Mouse (Mus musculus): ENCODE data around the gene 1700001P01Rik. TPM values are rescaled to one million over a fixed set of nuclear protein-coding genes. Genes with fewer than 3 reads are reported as not detected.

1700001P01Rik gene
- polyA plus RNA-seq, 1 experiment, result not detected

- Histone ChIP-seq H3K36me3 (replicated peaks; ENCODE audit: low read length) (peaks cover 98% of the 10 kb centered on the region), H3K27me3 (replicated peaks) (no peaks in the 10 kb centered on the region), H3K4me3 (replicated peaks) (peak overlapping the region; percentile 23), H3K4me1 (peaks cover 97% of the 10 kb centered on the region), H3K9me3 (no peaks in the 10 kb centered on the region)
- TF ChIP-seq FLI1 (IDR thresholded peaks at IDR 0.05; ENCODE audit: low read length) (no peak), GATA1 (IDR thresholded peaks at IDR 0.05; ENCODE audit: borderline replicate concordance, low read length) (no peak)
These were observed 42.9 kb upstream of the 1700001P01Rik start for GRCm38 (mm10) chr11:97818571-97818970.

- no peak for TF ChIP-seq GATA1 (IDR thresholded peaks at IDR 0.05; ENCODE audit: borderline replicate concordance, low read length)
- no peak for TF ChIP-seq FLI1 (IDR thresholded peaks at IDR 0.05; ENCODE audit: low read length)
- Histone ChIP-seq H3K4me3 (replicated peaks) (peak overlapping the region; percentile 20), H3K4me1 (peaks cover 98% of the 10 kb centered on the region), H3K9me3 (no peaks in the 10 kb centered on the region), H3K27me3 (replicated peaks) (no peaks in the 10 kb centered on the region), H3K36me3 (replicated peaks; ENCODE audit: low read length) (peaks cover 99% of the 10 kb centered on the region)
These were observed 42.3 kb upstream of the 1700001P01Rik start for GRCm38 (mm10) chr11:97818003-97818402.

- Histone ChIP-seq H3K36me3 (replicated peaks; ENCODE audit: low read length) (peaks cover 99% of the 10 kb centered on the region), H3K4me1 (peaks cover 98% of the 10 kb centered on the region), H3K27me3 (replicated peaks) (no peaks in the 10 kb centered on the region), H3K9me3 (no peaks in the 10 kb centered on the region), H3K4me3 (replicated peaks) (no peak overlapping the region)
- TF ChIP-seq FLI1 (IDR thresholded peaks at IDR 0.05; ENCODE audit: low read length) (no peak), GATA1 (IDR thresholded peaks at IDR 0.05; ENCODE audit: borderline replicate concordance, low read length) (no peak)
These were observed 41.7 kb upstream of the 1700001P01Rik start for GRCm38 (mm10) chr11:97817379-97817778.

- Histone ChIP-seq H3K36me3 (replicated peaks; ENCODE audit: low read length) (peaks cover 99% of the 10 kb centered on the region), H3K4me1 (peaks cover 94% of the 10 kb centered on the region), H3K27me3 (replicated peaks) (no peaks in the 10 kb centered on the region), H3K4me3 (replicated peaks) (peak overlapping the region; percentile 56), H3K9me3 (no peaks in the 10 kb centered on the region)
- no peak for TF ChIP-seq GATA1 (IDR thresholded peaks at IDR 0.05; ENCODE audit: borderline replicate concordance, low read length)
- no peak for TF ChIP-seq FLI1 (IDR thresholded peaks at IDR 0.05; ENCODE audit: low read length)
These were observed 41.2 kb upstream of the 1700001P01Rik start for GRCm38 (mm10) chr11:97816916-97817315.

- Histone ChIP-seq H3K4me1 (peaks cover 94% of the 10 kb centered on the region), H3K4me3 (replicated peaks) (no peak overlapping the region), H3K36me3 (replicated peaks; ENCODE audit: low read length) (peaks cover 99% of the 10 kb centered on the region), H3K27me3 (replicated peaks) (no peaks in the 10 kb centered on the region), H3K9me3 (no peaks in the 10 kb centered on the region)
- TF ChIP-seq GATA1 (IDR thresholded peaks at IDR 0.05; ENCODE audit: borderline replicate concordance, low read length) (no peak), FLI1 (IDR thresholded peaks at IDR 0.05; ENCODE audit: low read length) (no peak)
These were observed 40.5 kb upstream of the 1700001P01Rik start for GRCm38 (mm10) chr11:97816176-97816575.

GRCm38 (mm10) chr11:97815736-97816135 lies 40.0 kb upstream of the 1700001P01Rik start:
- no peaks in the 10 kb centered on the region for H3K27me3 ChIP-seq (replicated peaks)
- H3K4me3 ChIP-seq (replicated peaks), result no peak overlapping the region
- no peaks in the 10 kb centered on the region for H3K9me3 ChIP-seq
- H3K36me3 ChIP-seq (replicated peaks; ENCODE audit: low read length), result peaks cover 99% of the 10 kb centered on the region
- H3K4me1 ChIP-seq, result peaks cover 92% of the 10 kb centered on the region
- TF ChIP-seq GATA1 (IDR thresholded peaks at IDR 0.05; ENCODE audit: borderline replicate concordance, low read length) (no peak), FLI1 (IDR thresholded peaks at IDR 0.05; ENCODE audit: low read length) (no peak)

- Histone ChIP-seq H3K27me3 (replicated peaks) (no peaks in the 10 kb centered on the region), H3K9me3 (no peaks in the 10 kb centered on the region), H3K4me3 (replicated peaks) (no peak overlapping the region), H3K4me1 (peaks cover 91% of the 10 kb centered on the region), H3K36me3 (replicated peaks; ENCODE audit: low read length) (peaks cover 100% of the 10 kb centered on the region)
- no peak for TF ChIP-seq GATA1 (IDR thresholded peaks at IDR 0.05; ENCODE audit: borderline replicate concordance, low read length)
- TF ChIP-seq FLI1 (IDR thresholded peaks at IDR 0.05; ENCODE audit: low read length), result no peak
These were observed 38.2 kb upstream of the 1700001P01Rik start for GRCm38 (mm10) chr11:97813746-97814515.

GRCm38 (mm10) chr11:97813085-97813484 lies 37.4 kb upstream of the 1700001P01Rik start:
- Histone ChIP-seq H3K27me3 (replicated peaks) (no peaks in the 10 kb centered on the region), H3K36me3 (replicated peaks; ENCODE audit: low read length) (peaks cover 100% of the 10 kb centered on the region), H3K9me3 (no peaks in the 10 kb centered on the region), H3K4me3 (replicated peaks) (no peak overlapping the region), H3K4me1 (peaks cover 91% of the 10 kb centered on the region)
- TF ChIP-seq GATA1 (IDR thresholded peaks at IDR 0.05; ENCODE audit: borderline replicate concordance, low read length) (no peak), FLI1 (IDR thresholded peaks at IDR 0.05; ENCODE audit: low read length) (no peak)

- H3K36me3 ChIP-seq (replicated peaks; ENCODE audit: low read length), result peaks cover 100% of the 10 kb centered on the region
- no peaks in the 10 kb centered on the region for H3K9me3 ChIP-seq
- TF ChIP-seq GATA1 (IDR thresholded peaks at IDR 0.05; ENCODE audit: borderline replicate concordance, low read length), result no peak
- TF ChIP-seq FLI1 (IDR thresholded peaks at IDR 0.05; ENCODE audit: low read length), result no peak
- H3K4me3 ChIP-seq (replicated peaks), result no peak overlapping the region
- H3K27me3 ChIP-seq (replicated peaks), result no peaks in the 10 kb centered on the region
- H3K4me1 ChIP-seq, result peaks cover 91% of the 10 kb centered on the region
These were observed 36.8 kb upstream of the 1700001P01Rik start for GRCm38 (mm10) chr11:97812491-97812921.

GRCm38 (mm10) chr11:97811569-97812362 lies 36.0 kb upstream of the 1700001P01Rik start:
- Histone ChIP-seq H3K9me3 (no peaks in the 10 kb centered on the region), H3K4me3 (replicated peaks) (no peak overlapping the region), H3K4me1 (peaks cover 90% of the 10 kb centered on the region), H3K36me3 (replicated peaks; ENCODE audit: low read length) (peaks cover 100% of the 10 kb centered on the region), H3K27me3 (replicated peaks) (no peaks in the 10 kb centered on the region)
- TF ChIP-seq FLI1 (IDR thresholded peaks at IDR 0.05; ENCODE audit: low read length) (no peak), GATA1 (IDR thresholded peaks at IDR 0.05; ENCODE audit: borderline replicate concordance, low read length) (no peak)
